Mouse (Mus musculus) MEL (cell line): ENCODE data around the gene Atp8b2. TPM values are rescaled to one million over a fixed set of nuclear protein-coding genes. Genes with fewer than 3 reads are reported as not detected.

Experiments used
- DNase-seq: peaks from one replicate; pipeline ENCODE4 v3.0.0; 2011; ENCODE audit warnings: low read depth, low spot score
- H3K27ac ChIP-seq: 2 replicates; pipeline ENCODE4 v1.5.1; 2012; ENCODE audit warnings: low read depth, mild to moderate bottlenecking, control low read depth, low read length, moderate library complexity; ENCODE audit not compliant: control insufficient read depth
- H3K27me3 ChIP-seq, 2 experiments: fragments of 150-350 bp in 1 of 2; sonication (generic) in 1 of 2; 2 replicates each; pipeline ENCODE4 v1.6.1; 2012; ENCODE audit warnings: low read length in 2 of 2, mild to moderate bottlenecking in 2 of 2, improper control_type of control experiment in 1 of 2, moderate library complexity in 1 of 2; ENCODE audit not compliant: insufficient read depth in 2 of 2, control insufficient read depth in 1 of 2
- H3K36me3 ChIP-seq, 2 experiments: 2 replicates each; pipeline ENCODE4 v1.6.1; 2012 to 2014; ENCODE audit warnings: low read length in 2 of 2, improper control_type of control experiment in 1 of 2, inconsistent platforms in 1 of 2, mild to moderate bottlenecking in 1 of 2; ENCODE audit not compliant: insufficient read depth in 2 of 2, control insufficient read depth in 1 of 2
- H3K4me1 ChIP-seq, 2 experiments: fragments of 150-350 bp in 1 of 2; sonication (generic) in 1 of 2; 2 replicates each; pipeline ENCODE4 v1.6.1; 2012; ENCODE audit warnings: low read length in 2 of 2, improper control_type of control experiment in 1 of 2, mild to moderate bottlenecking in 1 of 2; ENCODE audit not compliant: insufficient read depth in 2 of 2, control insufficient read depth in 1 of 2
- H3K4me3 ChIP-seq, 2 experiments: fragments of 150-350 bp in 1 of 2; sonication (generic) in 1 of 2; 2 replicates each; pipeline ENCODE4 v1.5.1; 2012; ENCODE audit warnings: low read depth in 2 of 2, low read length in 2 of 2, mild to moderate bottlenecking in 2 of 2, moderate library complexity in 2 of 2, control low read depth in 1 of 2, improper control_type of control experiment in 1 of 2; ENCODE audit not compliant: control insufficient read depth in 1 of 2, insufficient read depth in 1 of 2
- H3K79me2 ChIP-seq: 2 replicates; pipeline ENCODE4 v1.6.1; 2012; ENCODE audit warnings: mild to moderate bottlenecking, low read length, moderate library complexity; ENCODE audit not compliant: control insufficient read depth, poor library complexity, insufficient read depth
- H3K9ac ChIP-seq: 2 replicates; pipeline ENCODE4 v1.6.1; 2012; ENCODE audit warnings: low read depth, mild to moderate bottlenecking, control low read depth, low read length, moderate library complexity; ENCODE audit not compliant: control insufficient read depth, poor library complexity, severe bottlenecking
- H3K9me3 ChIP-seq: fragments of 150-350 bp; sonication (generic); replicated peaks from 2 replicates; pipeline ENCODE4 v1.6.1; 2012; ENCODE audit warnings: mild to moderate bottlenecking, low read length, improper control_type of control experiment, moderate library complexity; ENCODE audit not compliant: insufficient read depth
- POLR2A ChIP-seq, 2 experiments: IDR thresholded peaks; 2 replicates each; pipeline ENCODE4 v1.6.1; 2011 to 2012; ENCODE audit warnings: low read length in 2 of 2, mild to moderate bottlenecking in 2 of 2, control low read depth in 1 of 2, improper control_type of control experiment in 1 of 2, low read depth in 1 of 2, moderate library complexity in 1 of 2; ENCODE audit not compliant: control insufficient read depth in 1 of 2, insufficient read depth in 1 of 2, poor library complexity in 1 of 2
- USF2 ChIP-seq, 2 experiments: IDR thresholded peaks; 2 replicates each; pipeline ENCODE4 v1.6.1; 2011 to 2012; ENCODE audit warnings: improper control_type of control experiment in 2 of 2, low read length in 2 of 2, borderline replicate concordance in 1 of 2, inconsistent platforms in 1 of 2, low read depth in 1 of 2, mild to moderate bottlenecking in 1 of 2; ENCODE audit not compliant: insufficient read depth in 1 of 2
- polyA plus RNA-seq, 2 experiments: library from polyadenylated mRNA; stranded (reverse) in 1 of 2; unstranded in 1 of 2; fragments of >175 nt in 1 of 2; fragments of >200 nt in 1 of 2; gene quantifications; 2 replicates each; pipeline versions ENCODE4 v1.2.1 to v1.2.4; 2012; ENCODE audit warnings: low replicate concordance in 2 of 2, low read depth in 1 of 2; ENCODE audit not compliant: insufficient read length in 2 of 2, insufficient read depth in 1 of 2, missing spikeins in 1 of 2
- total RNA-seq: library from RNA; depleted of rRNA; stranded (reverse); fragments of 300-350 nt; gene quantifications from 2 replicates; pipeline ENCODE4 v1.2.3, GENCODE M21; 2012; rRNA removed

Atp8b2 gene
- total and polyA plus RNA-seq, 3 experiments, result 27.1 to 44.7 TPM; not detected in 1

GRCm38 (mm10) chr3:89889841-89890430 lies 73.4 kb downstream of the Atp8b2 start:
- Histone ChIP-seq H3K79me2 (no peaks in the 10 kb centered on the region), H3K36me3 (peaks cover 0 to 26% of the 10 kb centered on the region in 2 experiments; a peak in 2 of 4 replicates), H3K4me1 (peaks cover 12 to 37% of the 10 kb centered on the region in 2 experiments), H3K4me3 (no peak overlapping the region), H3K9me3 (no peaks in the 10 kb centered on the region), H3K9ac (no peak overlapping the region), H3K27ac (no peak overlapping the region), H3K27me3 (no peaks in the 10 kb centered on the region)
- DNase-seq, result no peak
- TF ChIP-seq USF2 (IDR thresholded peaks at IDR 0.05; ENCODE audit: borderline replicate concordance in 1 of 2, insufficient read depth in 1 of 2, low read depth in 1 of 2, low read length in 2 of 2) (no peak), POLR2A (IDR thresholded peaks at IDR 0.05; ENCODE audit: control insufficient read depth in 1 of 2, insufficient read depth in 1 of 2, low read depth in 1 of 2, low read length in 2 of 2, poor library complexity in 1 of 2) (no peak)

Other genes starting within 250 kb of the Atp8b2 start
- gene Adar, start 248.5 kb downstream of the Atp8b2 start, total RNA-seq, result 26.1 and 26.7 TPM in 2 replicates
- 100 to 1,000 TPM in 1 of 2 experiments, 10 to 100 TPM in 1; 45.1 to 124 TPM for gene Adar, start 248.5 kb downstream of the Atp8b2 start, polyA plus RNA-seq
- 0.98 and 1.6 TPM in 2 replicates for gene Chrnb2, start 198.9 kb downstream of the Atp8b2 start, total RNA-seq
- gene Chrnb2, start 198.9 kb downstream of the Atp8b2 start, polyA plus RNA-seq, result 1 to 10 TPM in 1 of 2 experiments, not detected in 1; 4.0 TPM
- gene Ube2q1, start 189.9 kb downstream of the Atp8b2 start, total RNA-seq, result 72.6 and 73.8 TPM in 2 replicates
- gene Ube2q1, start 189.9 kb downstream of the Atp8b2 start, polyA plus RNA-seq, result 100 to 1,000 TPM in 1 of 2 experiments, 10 to 100 TPM in 1; 89.0 to 162 TPM
- gene She, start 132.1 kb downstream of the Atp8b2 start, total RNA-seq, result 3.3 and 5.3 TPM in 2 replicates
- gene She, start 132.1 kb downstream of the Atp8b2 start, polyA plus RNA-seq, result 1 to 10 TPM in 1 of 2 experiments, not detected in 1; 3.5 TPM
- 0.13 and 0.15 TPM in 2 replicates for gene Il6ra, start 50.3 kb downstream of the Atp8b2 start, total RNA-seq
- gene Il6ra, start 50.3 kb downstream of the Atp8b2 start, polyA plus RNA-seq, result 1 to 10 TPM in 1 of 2 experiments, not detected in 1; 3.4 TPM
- gene Hax1, start 35.3 kb upstream of the Atp8b2 start, total RNA-seq, result 232 and 318 TPM in 2 replicates
- gene Hax1, start 35.3 kb upstream of the Atp8b2 start, polyA plus RNA-seq, result 100 to 1,000 TPM in 1 of 2 experiments, not detected in 1; 322 TPM
- 152 and 161 TPM in 2 replicates for gene 4933434E20Rik, start 88.1 kb upstream of the Atp8b2 start, total RNA-seq
- 100 to 1,000 TPM; 184 to 227 TPM for gene 4933434E20Rik, start 88.1 kb upstream of the Atp8b2 start, polyA plus RNA-seq
- gene Ubap2l, start 89.1 kb upstream of the Atp8b2 start, total RNA-seq, result 102 and 107 TPM in 2 replicates
- 100 to 1,000 TPM; 247 to 442 TPM for gene Ubap2l, start 89.1 kb upstream of the Atp8b2 start, polyA plus RNA-seq
- 274 and 314 TPM in 2 replicates for gene Tpm3, start 109.1 kb upstream of the Atp8b2 start, total RNA-seq
- gene Tpm3, start 109.1 kb upstream of the Atp8b2 start, polyA plus RNA-seq, result 100 to 1,000 TPM; 205 to 273 TPM
- 0.54 and 0.62 TPM in 2 replicates for gene Nup210l, start 140.6 kb upstream of the Atp8b2 start, total RNA-seq
- gene Nup210l, start 140.6 kb upstream of the Atp8b2 start, polyA plus RNA-seq, result under 1 TPM in 1 of 2 experiments, not detected in 1; 0.65 TPM